Mouse (Mus musculus) liver, embryonic 14.5 days (tissue): Measurements from ENCODE around the gene Slc16a5. TPM values are rescaled to one million over a fixed set of nuclear protein-coding genes. Genes with fewer than 3 reads are reported as not detected.

Experiments used
- ATAC-seq: fragments of 200-750 bp; cut with Nextera tagmentation; 2 replicates; pipeline ENCODE4 v1.8.0; 2017; ENCODE audit warnings: moderate number of reproducible peaks, mild to moderate bottlenecking, moderate library complexity; ENCODE audit not compliant: insufficient read depth
- DNase-seq, 3 experiments: peaks; one replicate each; pipeline ENCODE4 v3.0.0-alpha.2; 2012 to 2013; ENCODE audit warnings: low read depth in 3 of 3, low spot score in 3 of 3
- H3K27ac ChIP-seq: fragments of 300-500 bp; sonication (generic); 2 replicates; pipeline ENCODE4 v1.5.1; 2014; ENCODE audit warnings: moderate library complexity, mild to moderate bottlenecking, control low read depth, inconsistent platforms
- H3K27me3 ChIP-seq: fragments of 300-500 bp; sonication (generic); 2 replicates; pipeline ENCODE4 v1.6.1; 2014; ENCODE audit warnings: mild to moderate bottlenecking, low read length, moderate library complexity; ENCODE audit not compliant: control insufficient read depth, insufficient read depth
- H3K36me3 ChIP-seq: fragments of 300-500 bp; sonication (generic); replicated peaks from 2 replicates; pipeline ENCODE4 v1.6.1; 2014; ENCODE audit warnings: low read depth; ENCODE audit not compliant: control insufficient read depth, insufficient read depth
- H3K4me1 ChIP-seq, 2 experiments: fragments of 200-500 bp in 1 of 2; fragments of 300-500 bp in 1 of 2; sonication (generic) in 1 of 2; replicated peaks; 2 replicates each; pipeline ENCODE4 v1.6.1; 2012 to 2014; ENCODE audit warnings: antibody characterized with exemption in 1 of 2, inconsistent platforms in 1 of 2, low read length in 1 of 2; ENCODE audit not compliant: control insufficient read depth in 2 of 2, insufficient read depth in 2 of 2
- H3K4me2 ChIP-seq: fragments of 300-500 bp; sonication (generic); 2 replicates; pipeline ENCODE4 v1.6.1; 2014; ENCODE audit warnings: low read depth, mild to moderate bottlenecking, control low read depth, moderate library complexity
- H3K4me3 ChIP-seq, 2 experiments: fragments of 200-500 bp in 1 of 2; fragments of 300-500 bp in 1 of 2; sonication (generic) in 1 of 2; 2 replicates each; pipeline ENCODE4 v1.5.1; 2012 to 2014; ENCODE audit warnings: low read depth in 2 of 2, low read length in 2 of 2, mild to moderate bottlenecking in 2 of 2, control low read depth in 1 of 2, inconsistent platforms in 1 of 2, moderate library complexity in 1 of 2; ENCODE audit not compliant: insufficient read depth in 1 of 2
- H3K9ac ChIP-seq: fragments of 300-500 bp; sonication (generic); replicated peaks from 2 replicates; pipeline ENCODE4 v1.6.1; 2014; ENCODE audit warnings: mild to moderate bottlenecking, control low read depth, moderate library complexity
- H3K9me3 ChIP-seq: fragments of 300-500 bp; sonication (generic); 2 replicates; pipeline ENCODE4 v1.6.1; 2016; ENCODE audit warnings: low read length, mixed read lengths; ENCODE audit not compliant: control insufficient read depth
- CTCF ChIP-seq: IDR thresholded peaks from 2 replicates; pipeline ENCODE4 v1.5.1; 2016; ENCODE audit warnings: antibody characterized with exemption, low read depth, control low read depth
- EP300 ChIP-seq: IDR thresholded peaks from 2 replicates; pipeline ENCODE4 v1.6.1; 2016; ENCODE audit warnings: antibody characterized with exemption, low read depth
- WGBS: fragments of 180-500 bp; shearing (Covaris S2); extraction: QIAGEN DNeasy Blood & Tissue Kit; methylation state at CpG from one replicate; pipeline ENCODE4 v1.1.7; 2014; ENCODE audit not compliant: insufficient replicate concordance; 5-methylcytosine and 5-hydroxymethylcytosine counted together
- polyA plus RNA-seq, 2 experiments: library from polyadenylated mRNA; depleted of rRNA in 1 of 2; stranded (reverse) in 1 of 2; unstranded in 1 of 2; fragments of >200 nt; fragmentation: Nextera tagmentation in 1 of 2; extraction: Ambion mirVana in 1 of 2; gene quantifications; 2 replicates each; pipeline versions ENCODE4 v1.2.1 to v1.2.3; 2012 to 2014

The Slc16a5 gene
- polyA plus RNA-seq, 2 experiments = 0.02 TPM; not detected in 1

- peak; percentile 43 for ATAC-seq
- H3K9ac ChIP-seq = peak overlapping the region; percentile 97
- DNase-seq = peak; percentile 72 to 82 (median 76)
- peak overlapping the region; percentile 92 for H3K27ac ChIP-seq
- peak; percentile 66 for TF ChIP-seq EP300
- TF ChIP-seq CTCF = no peak
- peaks cover 62 to 74% of the 10 kb centered on the region in 2 experiments for H3K4me1 ChIP-seq
- WGBS = 15% methylated on average over 2 of the region's 2 CpGs
- H3K4me3 ChIP-seq = peak overlapping the region; percentile 80 to 98
- H3K27me3 ChIP-seq = no peaks in the 10 kb centered on the region
- peak overlapping the region; percentile 99 for H3K4me2 ChIP-seq
- no peaks in the 10 kb centered on the region for H3K9me3 ChIP-seq
- no peaks in the 10 kb centered on the region for H3K36me3 ChIP-seq
Measured at GRCm38 (mm10) chr11:115511121-115511520, 48.8 kb downstream of the Slc16a5 start.

- H3K27me3 ChIP-seq = no peaks in the 10 kb centered on the region
- TF ChIP-seq EP300 (no peak), CTCF (no peak)
- peak overlapping the region; percentile 92 for H3K27ac ChIP-seq
- ATAC-seq (no peak), DNase-seq (no peak)
- WGBS = 52% methylated on average over 3 of the region's 3 CpGs
- H3K9ac ChIP-seq = peak overlapping the region; percentile 97
- peak overlapping the region; percentile 80 to 98 for H3K4me3 ChIP-seq
- H3K4me2 ChIP-seq = peak overlapping the region; percentile 99
- no peaks in the 10 kb centered on the region for H3K36me3 ChIP-seq
- no peaks in the 10 kb centered on the region for H3K9me3 ChIP-seq
- H3K4me1 ChIP-seq = peaks cover 54 to 65% of the 10 kb centered on the region in 2 experiments
Measured at GRCm38 (mm10) chr11:115512004-115512403, 49.7 kb downstream of the Slc16a5 start.

GRCm38 (mm10) chr11:115512407-115513183 is 50.3 kb downstream of the Slc16a5 start:
- Histone ChIP-seq H3K9ac (peak overlapping the region; percentile 97), H3K9me3 (no peaks in the 10 kb centered on the region), H3K27ac (peak overlapping the region; percentile 92), H3K36me3 (no peaks in the 10 kb centered on the region), H3K4me1 (peaks cover 48 to 60% of the 10 kb centered on the region in 2 experiments), H3K4me3 (peak overlapping the region; percentile 80 to 98), H3K4me2 (peak overlapping the region; percentile 99), H3K27me3 (no peaks in the 10 kb centered on the region)
- DNase-seq (peak in 1 of 3 experiments; percentile 52), ATAC-seq (no peak)
- TF ChIP-seq CTCF = no peak
- 0 out of 2 replicates have a peak, but pooled peaks have one; percentile 2 for TF ChIP-seq EP300
- WGBS = 23% methylated on average over 8 of the region's 8 CpGs

- Histone ChIP-seq H3K27ac (peak overlapping the region; percentile 92), H3K9ac (peak overlapping the region; percentile 97), H3K4me3 (peak overlapping the region; percentile 80 to 98), H3K4me2 (peak overlapping the region; percentile 99), H3K36me3 (no peaks in the 10 kb centered on the region), H3K9me3 (no peaks in the 10 kb centered on the region), H3K27me3 (no peaks in the 10 kb centered on the region), H3K4me1 (peaks cover 38 to 50% of the 10 kb centered on the region in 2 experiments)
- WGBS = under 1% methylated on average over 57 of the region's 57 CpGs
- peak; percentile 68 for ATAC-seq
- peak in 1 of 3 experiments; percentile 35 for DNase-seq
- TF ChIP-seq CTCF (no peak), EP300 (no peak)
Measured at GRCm38 (mm10) chr11:115513271-115514237, 51.3 kb downstream of the Slc16a5 start.
